Mouse (Mus musculus) layer of hippocampus, postnatal 10 days (tissue): Measurements from ENCODE around the gene Nmnat1. TPM values are rescaled to one million over a fixed set of nuclear protein-coding genes. Genes with fewer than 3 reads are reported as not detected.

Experiments used
- DNase-seq, 2 experiments: peaks; one replicate each; pipeline ENCODE4 v3.0.0; 2021; ENCODE audit warnings: low spot score in 2 of 2
- long read RNA-seq: library from polyadenylated mRNA; stranded (forward); transcript quantifications from one replicate; pipeline ENCODE4 v2.0.0, GENCODE M21; 2023
- total RNA-seq, 2 experiments: library from RNA; stranded (reverse); gene quantifications; 2 replicates each; pipeline ENCODE4 v1.2.3; 2021

The Nmnat1 gene
- 1 to 10 TPM; 6.5 to 7.6 TPM for total RNA-seq
- long read RNA-seq, partial matches to known transcripts: 0 of 5 reads
- long read RNA-seq, other reads (novel, unspliced or antisense): 2 of 5 reads

GRCm38 (mm10) chr4:149485053-149485824, at the start of gene Nmnat1, which contains the start of gene Lzic:
TSS of gene Nmnat1 (minus strand) at chr4:149485202.
TSS of gene Lzic (plus strand) at chr4:149485229.
- DNase-seq: peak; percentile 94

DNA sequence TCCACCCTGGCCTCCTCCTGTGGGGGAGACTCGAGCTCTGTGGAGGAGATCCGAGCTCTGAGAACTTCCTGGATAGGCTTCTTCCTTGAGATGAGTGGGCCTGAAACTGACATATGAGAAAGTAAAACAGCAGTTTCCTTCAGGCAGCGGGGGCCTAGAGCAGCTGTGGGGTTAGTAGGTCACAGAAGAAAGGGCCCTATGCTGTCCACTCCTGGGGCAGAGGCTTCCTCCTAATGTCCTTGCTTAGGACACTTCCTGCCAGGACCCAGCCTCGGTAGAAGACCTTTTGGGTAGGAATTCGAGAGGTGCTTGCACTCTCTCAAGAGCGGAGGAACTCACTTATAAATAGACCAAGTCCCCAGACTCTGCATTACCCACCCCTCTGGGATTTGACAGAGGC, 44.7 kb upstream of the Nmnat1 start:
- DNase-seq: no peak

- DNase-seq: no peak
Observed at GRCm38 (mm10) chr4:149527621-149528354, 42.8 kb upstream of the Nmnat1 start.

GRCm38 (mm10) chr4:149526330-149526729, 41.3 kb upstream of the Nmnat1 start:
- no peak for DNase-seq

DNA sequence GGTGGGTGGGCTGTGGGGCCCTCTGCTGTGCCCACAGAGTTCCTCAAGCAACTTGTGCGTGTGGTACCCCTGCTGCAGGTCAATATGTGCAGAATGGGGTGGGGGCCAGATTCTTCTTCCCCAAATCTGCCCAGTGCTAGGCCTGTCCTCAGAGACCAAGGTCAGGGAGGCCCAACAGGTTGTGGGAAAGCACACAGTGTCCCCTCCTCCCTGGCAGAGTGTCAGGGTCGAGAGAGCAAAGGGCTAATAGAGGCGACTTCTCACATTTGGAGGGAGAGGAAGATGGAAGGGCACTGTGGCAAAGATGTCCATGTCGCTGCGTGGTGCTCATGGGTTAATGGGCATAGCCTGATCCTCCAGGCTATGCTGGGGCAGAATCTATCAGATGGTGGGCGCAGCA, 40.8 kb upstream of the Nmnat1 start:
- DNase-seq: no peak

DNA sequence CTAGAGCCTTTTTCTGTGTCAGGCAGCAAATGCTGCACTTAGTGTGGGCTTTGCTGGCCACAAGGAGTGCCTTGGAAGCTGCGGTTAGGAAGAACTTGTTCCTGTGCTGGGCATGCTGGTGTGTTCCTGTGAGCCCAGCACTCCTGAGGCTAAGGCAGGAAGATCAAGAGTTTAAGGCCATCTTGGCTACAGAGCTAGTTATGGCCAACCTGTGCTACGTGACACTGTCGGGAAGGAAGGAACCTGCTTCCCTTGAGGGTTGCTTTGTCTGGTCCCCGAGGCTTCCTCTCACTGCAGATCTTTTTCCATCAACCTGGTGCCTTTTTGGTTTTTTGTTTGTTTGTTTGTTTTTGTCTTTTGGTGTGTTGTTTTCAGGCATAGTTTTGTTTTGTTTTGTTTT, 40.2 kb upstream of the Nmnat1 start:
- no peak for DNase-seq

GRCm38 (mm10) chr4:149523961-149524360, 39.0 kb upstream of the Nmnat1 start:
- DNase-seq: no peak

DNA sequence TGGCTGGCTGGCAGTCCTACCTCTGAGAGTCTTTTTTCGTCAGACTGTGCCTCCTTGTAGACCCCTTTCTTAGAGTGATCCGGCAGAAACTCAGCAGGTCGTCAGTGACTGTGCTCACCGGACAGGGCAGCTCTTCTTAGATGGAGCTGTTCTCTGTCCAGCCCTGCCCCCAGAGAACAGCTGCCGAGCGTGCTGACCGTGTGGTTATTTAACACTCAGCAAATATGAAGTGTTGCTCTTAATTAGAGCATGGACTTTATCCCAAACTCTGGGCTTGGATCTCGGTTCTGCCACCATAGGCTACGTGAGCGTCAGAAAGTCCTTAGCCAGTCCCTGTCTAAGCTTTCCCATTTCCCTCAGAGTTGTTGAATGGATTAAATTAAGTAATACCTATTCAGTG, 36.3 kb upstream of the Nmnat1 start:
- DNase-seq: no peak

- DNase-seq: peak; percentile 32 to 52
Observed at GRCm38 (mm10) chr4:149518351-149519220, 33.6 kb upstream of the Nmnat1 start.

GRCm38 (mm10) chr4:149517868-149518340, 32.9 kb upstream of the Nmnat1 start, which contains the start of gene Ctnnbip1:
TSS of gene Ctnnbip1 (plus strand) at chr4:149518236.
- peak; percentile 95 to 97 for DNase-seq

DNA sequence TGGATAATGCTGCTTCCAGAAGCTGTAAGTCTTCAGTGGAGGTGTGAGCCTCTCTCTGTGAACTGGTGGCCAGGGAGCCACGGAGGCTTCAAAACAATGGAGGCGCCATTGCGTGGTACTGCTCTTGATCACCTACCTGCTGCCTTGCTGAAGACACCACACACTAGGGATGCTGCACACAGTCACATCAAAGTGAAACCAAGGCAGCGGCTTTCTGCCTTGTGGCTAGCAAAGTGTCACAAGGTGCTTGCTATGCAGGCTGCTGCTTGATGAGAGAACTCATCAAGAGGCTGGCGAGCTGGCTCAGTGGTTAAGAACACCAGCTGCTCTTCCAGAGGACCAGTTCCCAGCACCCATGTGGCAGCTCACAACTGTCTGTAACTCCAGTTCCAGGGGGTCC, 30.7 kb upstream of the Nmnat1 start:
- no peak for DNase-seq

- no peak for DNase-seq
Observed at GRCm38 (mm10) chr4:149512072-149512471, 27.1 kb upstream of the Nmnat1 start.

GRCm38 (mm10) chr4:149511221-149511646, 26.2 kb upstream of the Nmnat1 start:
- DNase-seq: no peak

DNA sequence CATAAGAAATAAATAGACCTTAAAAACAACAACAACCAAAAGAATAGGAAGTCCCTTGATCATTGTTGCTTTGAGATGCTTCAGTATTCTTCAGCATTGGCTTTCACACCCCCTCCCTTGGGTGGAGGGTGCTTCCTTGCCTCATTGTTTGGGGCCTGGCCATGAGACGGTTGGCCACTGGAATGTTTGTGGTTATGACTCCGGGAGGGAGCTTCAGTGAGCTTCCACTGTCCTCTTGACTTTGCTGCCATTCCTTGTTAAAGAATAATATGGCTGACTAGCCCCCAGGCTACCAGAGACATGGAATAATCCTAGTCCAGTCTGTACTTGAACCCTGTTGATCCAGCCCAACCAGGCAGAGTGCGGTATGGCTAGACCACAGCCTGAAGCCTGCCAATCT, 21.9 kb upstream of the Nmnat1 start:
- no peak for DNase-seq

DNA sequence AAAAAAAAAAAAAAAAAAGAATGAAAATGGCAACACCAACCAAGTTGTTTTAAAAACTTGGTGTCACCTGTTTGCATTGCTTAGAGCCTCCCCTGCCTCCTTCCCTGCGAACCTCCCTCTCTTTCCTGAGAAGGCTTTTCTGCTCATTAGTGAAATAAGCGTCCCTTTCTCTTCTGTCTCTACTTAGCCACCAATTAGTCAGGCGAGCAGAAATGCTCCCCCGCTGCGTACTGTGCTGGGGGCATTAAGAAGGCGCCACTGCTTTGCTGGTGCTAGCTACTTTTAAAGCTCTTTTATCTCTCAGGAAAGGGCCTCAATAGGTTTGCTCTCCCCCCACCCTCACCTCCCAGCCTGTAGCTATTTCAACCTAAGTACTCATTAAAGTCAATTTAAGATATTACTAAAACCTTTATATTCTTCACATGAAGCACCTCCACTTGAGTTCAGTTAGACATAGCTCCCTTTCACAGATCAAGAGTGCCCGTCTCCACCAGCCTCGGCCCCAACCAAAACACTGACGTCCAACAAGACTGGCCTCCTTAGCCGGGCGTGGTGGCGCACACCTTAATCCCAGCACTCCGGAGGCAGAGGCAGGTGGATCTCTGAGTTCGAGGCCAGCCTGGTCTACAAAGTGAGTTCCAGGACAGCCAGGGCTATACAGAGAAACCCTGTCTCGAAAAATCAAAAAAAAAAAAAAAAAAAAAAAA, 20.4 kb upstream of the Nmnat1 start:
- DNase-seq: peak in 1 of 2 experiments; percentile 44

GRCm38 (mm10) chr4:149504858-149505257, 19.9 kb upstream of the Nmnat1 start:
- DNase-seq: no peak

DNA sequence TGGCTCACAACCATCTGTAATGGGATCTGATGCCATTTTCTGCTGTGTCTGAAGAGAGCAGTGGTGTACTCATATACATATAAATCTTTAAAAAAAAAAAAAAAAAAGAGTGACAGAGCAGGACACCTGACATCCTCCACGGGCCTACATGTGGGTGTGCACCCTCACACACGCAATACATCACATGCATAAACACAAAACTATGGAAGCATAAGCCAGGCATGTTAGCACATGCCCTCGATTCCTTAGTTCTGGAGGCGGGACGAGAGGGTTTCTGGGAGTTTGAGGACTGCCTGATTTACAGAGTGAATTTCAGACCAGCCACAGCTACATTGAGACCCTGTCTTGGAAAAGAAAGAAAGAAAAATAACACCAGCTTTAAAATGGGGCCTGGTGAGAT, 19.4 kb upstream of the Nmnat1 start:
- DNase-seq: no peak

DNA sequence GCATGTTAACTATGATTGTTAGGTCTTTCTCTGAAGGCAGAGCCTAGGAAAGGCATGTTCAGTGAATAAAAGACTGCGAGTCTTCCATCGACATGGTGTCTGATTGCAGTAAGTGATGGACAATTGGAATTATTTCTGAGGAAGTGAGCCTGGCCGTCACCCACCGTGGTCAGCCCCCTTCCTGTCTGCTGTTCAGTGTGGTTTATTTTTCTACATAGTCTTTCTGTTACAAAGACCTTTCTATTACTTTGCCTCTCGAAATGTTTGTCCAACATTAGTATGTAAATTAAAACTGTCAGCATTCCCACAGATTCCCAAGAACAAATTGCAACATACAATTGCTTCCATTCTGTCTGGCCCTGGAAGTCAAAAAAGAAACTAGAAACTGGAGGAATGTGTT, 14.8 kb upstream of the Nmnat1 start:
- DNase-seq: no peak

DNA sequence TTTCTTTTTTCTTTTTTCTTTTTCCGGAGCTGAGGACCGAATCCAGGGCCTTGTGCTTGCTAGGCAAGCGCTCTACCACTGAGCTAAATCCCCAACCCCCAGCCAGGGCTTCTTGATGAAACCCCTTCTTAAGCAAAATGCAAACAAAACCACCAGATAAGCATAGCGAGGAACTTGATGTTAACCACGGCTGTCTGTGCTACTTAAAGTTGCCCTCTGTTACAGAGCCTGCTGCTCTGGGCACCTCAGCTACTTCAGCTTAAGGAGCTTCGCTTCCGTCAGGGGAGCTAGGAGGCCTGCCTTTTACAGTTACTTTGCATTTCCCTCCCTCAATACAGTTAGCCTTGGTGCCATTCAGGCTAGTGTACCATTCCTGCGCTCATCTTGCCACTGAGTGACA, 13.9 kb upstream of the Nmnat1 start:
- no peak for DNase-seq

DNA sequence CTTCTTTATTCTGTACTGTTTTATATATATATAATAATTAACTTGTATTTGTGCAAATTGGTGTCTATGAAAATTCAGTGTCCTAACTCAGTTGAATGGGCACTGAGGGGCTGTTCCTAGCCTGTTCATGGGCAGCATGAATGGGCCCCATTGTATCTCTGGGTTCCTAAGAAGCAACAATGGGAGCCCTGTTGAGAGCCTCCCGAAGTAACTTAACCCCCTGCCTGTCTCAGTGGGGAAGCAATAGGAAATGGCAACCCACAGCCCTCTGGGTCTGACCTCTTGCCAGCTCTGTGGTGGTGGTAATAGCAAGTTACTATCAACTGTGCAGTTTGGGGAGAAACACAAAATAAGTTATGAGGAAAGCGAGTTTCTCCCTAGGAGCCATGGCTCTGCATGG, 11.6 kb upstream of the Nmnat1 start:
- DNase-seq: peak; percentile 34 to 42

- DNase-seq: no peak
Observed at GRCm38 (mm10) chr4:149491151-149491550, 6.1 kb upstream of the Nmnat1 start.
